In genomic region chr12:45384864-45385263, GRCm38 (mm10) we compare ENCODE assay signal across 9 mouse cellular contexts.
DNase-seq lines count a peak whose midpoint lies in the region; ATAC-seq and TF ChIP-seq lines count a peak whose summit lies in the region.
"Had no signal": no experiment of that assay in that cellular context is flagged by ENCODE, and none has a peak within 500 bp of the region (broad histone marks: within the 10 kb centered on the region; RNA-seq: fewer than 3 reads in every experiment).

No protein-coding gene starts in this region.

- no peak overlapping the region for H3K4me2 ChIP-seq in midbrain, embryonic 14.5 days (ENCODE audit: low read length)
- H3K4me2 ChIP-seq: limb, embryonic 15.5 days had no signal

- intact Hi-C loops in gastrocnemius, adult 2 months (cut with DNase I): no loop called here

- no peak overlapping the region for H3K27ac ChIP-seq in gastrocnemius, adult 2 months
- H3K27ac ChIP-seq in midbrain, embryonic 14.5 days (replicated peaks; ENCODE audit: low read depth, low read length): no peak overlapping the region
- H3K27ac ChIP-seq in midbrain, embryonic 10.5 days (replicated peaks): no peak overlapping the region
- H3K27ac ChIP-seq: limb, embryonic 15.5 days had no signal

- no peak for ATAC-seq in midbrain, embryonic 14.5 days (ENCODE audit: low FRiP score, low TSS enrichment)
- ATAC-seq in frontal cortex, adult (ENCODE audit: low TSS enrichment): peak; percentile 78

- no peak overlapping the region for H3K4me3 ChIP-seq in gastrocnemius, adult 2 months
- no peak overlapping the region for H3K4me3 ChIP-seq in midbrain, embryonic 14.5 days (replicated peaks; ENCODE audit: low read depth, low read length)
- H3K4me3 ChIP-seq in midbrain, embryonic 10.5 days: no peak overlapping the region
- H3K4me3 ChIP-seq: limb, embryonic 15.5 days had no signal

- no peak for DNase-seq in gastrocnemius, adult 2 months
- DNase-seq in gastrocnemius, postnatal 4 days (ENCODE audit: low spot score in 2 of 2): no peak
- DNase-seq in midbrain, embryonic 14.5 days: peak; percentile 53
- no peak for DNase-seq in midbrain, embryonic 10.5 days (ENCODE audit: low spot score)
- DNase-seq in right cerebral cortex, postnatal 10 days (ENCODE audit: low spot score in 2 of 2): peak; percentile 33 to 49
- no peak for DNase-seq in cerebellum, postnatal 25 days
- no peak for DNase-seq in testis, postnatal 10 days (ENCODE audit: low spot score)

- H3K9me3 ChIP-seq in midbrain, embryonic 14.5 days (ENCODE audit: control insufficient read depth, low read length): peaks cover 6% of the 10 kb centered on the region; the same call in 1 of the 2 replicates
- peaks cover 3% of the 10 kb centered on the region; the same call in 1 of the 2 replicates for H3K9me3 ChIP-seq in midbrain, embryonic 10.5 days (replicated peaks)
- H3K9me3 ChIP-seq: limb, embryonic 15.5 days had no signal

- WGBS in midbrain, embryonic 14.5 days: 66% methylated on average over 3 of the region's 3 CpGs
- WGBS in midbrain, embryonic 10.5 days: 63% methylated on average over 3 of the region's 3 CpGs

- no peaks in the 10 kb centered on the region for H3K4me1 ChIP-seq in midbrain, embryonic 14.5 days (ENCODE audit: control insufficient read depth, insufficient read depth, low read length)
- no peaks in the 10 kb centered on the region for H3K4me1 ChIP-seq in midbrain, embryonic 10.5 days
- H3K4me1 ChIP-seq: limb, embryonic 15.5 days had no signal

- H3K9ac ChIP-seq in midbrain, embryonic 14.5 days (replicated peaks; ENCODE audit: low read length): no peak overlapping the region
- H3K9ac ChIP-seq: limb, embryonic 15.5 days had no signal

- no peaks in the 10 kb centered on the region for H3K27me3 ChIP-seq in midbrain, embryonic 14.5 days (ENCODE audit: control insufficient read depth, insufficient read depth, low read length)
- no peaks in the 10 kb centered on the region for H3K27me3 ChIP-seq in midbrain, embryonic 10.5 days (ENCODE audit: low read depth, poor library complexity, severe bottlenecking)
- H3K27me3 ChIP-seq: limb, embryonic 15.5 days had no signal

- TF ChIP-seq CTCF in gastrocnemius, adult 2 months (IDR thresholded peaks at IDR 0.05): peak; percentile 55

- H3K36me3 ChIP-seq in midbrain, embryonic 14.5 days (ENCODE audit: control insufficient read depth, insufficient read depth, low read length): no peaks in the 10 kb centered on the region
- H3K36me3 ChIP-seq in midbrain, embryonic 10.5 days: no peaks in the 10 kb centered on the region
- H3K36me3 ChIP-seq: limb, embryonic 15.5 days had no signal

Comparison
In these comparisons a context has a peak if more than half of its experiments do, and no peak if none do; other contexts are left out.
1. DNase-seq: peak in midbrain, embryonic 14.5 days (single experiment) and right cerebral cortex, postnatal 10 days (2 of 2); none in gastrocnemius, adult 2 months (single experiment), gastrocnemius, postnatal 4 days (0 of 2), midbrain, embryonic 10.5 days (single experiment), cerebellum, postnatal 25 days (0 of 2) and testis, postnatal 10 days (single experiment).